ENCODE assay signal across 8 mouse cellular contexts in genomic region chr8:47351914-47352701, GRCm38 (mm10).
DNase-seq lines count a peak whose midpoint lies in the region; ATAC-seq and TF ChIP-seq lines count a peak whose summit lies in the region.

No protein-coding gene starts in this region.

- peak; percentile 82 for TF ChIP-seq POLR2A in embryonic fibroblast, embryonic 13.5 days (IDR thresholded peaks at IDR 0.05; ENCODE audit: low read depth, low read length)

- peak overlapping the region; percentile 50; the same call in 1 of the 2 replicates for H3K9ac ChIP-seq in ES-E14 (ENCODE audit: insufficient read depth, low read depth, low read length, poor library complexity, severe bottlenecking)
- H3K9ac ChIP-seq in heart, embryonic 16.5 days (ENCODE audit: low read length), result peak overlapping the region; percentile 54
- no peak overlapping the region for H3K9ac ChIP-seq in limb, embryonic 11.5 days (ENCODE audit: low read length)
- no peak overlapping the region for H3K9ac ChIP-seq in midbrain, embryonic 13.5 days (replicated peaks)

- H3K4me1 ChIP-seq in ES-E14 (ENCODE audit: control insufficient read depth in 2 of 2, insufficient read depth in 2 of 2, low read length in 2 of 2, poor library complexity in 1 of 2), result peaks cover 7 to 8% of the 10 kb centered on the region in 2 experiments; a peak in 2 of 4 replicates
- peaks cover 16% of the 10 kb centered on the region; the same call in 1 of the 2 replicates for H3K4me1 ChIP-seq in embryonic fibroblast, embryonic 13.5 days (ENCODE audit: control insufficient read depth, insufficient read depth, low read length)
- H3K4me1 ChIP-seq in heart, embryonic 16.5 days (ENCODE audit: control insufficient read depth, insufficient read depth, low read length), result peaks cover 22% of the 10 kb centered on the region
- H3K4me1 ChIP-seq in limb, embryonic 11.5 days (ENCODE audit: control insufficient read depth, insufficient read depth, low read length), result peaks cover 29% of the 10 kb centered on the region
- H3K4me1 ChIP-seq in midbrain, embryonic 13.5 days (replicated peaks), result peaks cover 29% of the 10 kb centered on the region

- no peak for DNase-seq in ES-E14 (ENCODE audit: low read depth, low spot score)
- peak; percentile 76 for DNase-seq in limb, embryonic 11.5 days (ENCODE audit: low spot score)
- DNase-seq in urinary bladder, postnatal 36 days (ENCODE audit: low spot score in 2 of 2), result peak; percentile 77 to 84
- DNase-seq in cerebellum, postnatal 14 days, result no peak
- DNase-seq in frontal cortex, adult 2 months (ENCODE audit: extremely low spot score in 1 of 2, low spot score in 1 of 2), result no peak

- H3K36me3 ChIP-seq in ES-E14 (ENCODE audit: control insufficient read depth, insufficient read depth, low read length, poor library complexity, severe bottlenecking), result no peaks in the 10 kb centered on the region
- no peaks in the 10 kb centered on the region for H3K36me3 ChIP-seq in heart, embryonic 16.5 days (ENCODE audit: control insufficient read depth, insufficient read depth)
- H3K36me3 ChIP-seq in limb, embryonic 11.5 days (ENCODE audit: control insufficient read depth, insufficient read depth, low read length), result no peaks in the 10 kb centered on the region
- no peaks in the 10 kb centered on the region for H3K36me3 ChIP-seq in midbrain, embryonic 13.5 days

- 22% methylated on average over 21 of the region's 21 CpGs for WGBS in heart, embryonic 16.5 days
- WGBS in limb, embryonic 11.5 days, result 4% methylated on average over 21 of the region's 21 CpGs
- WGBS in midbrain, embryonic 13.5 days, result 80% methylated on average over 21 of the region's 21 CpGs

- H3K4me3 ChIP-seq in ES-E14 (ENCODE audit: insufficient read depth in 1 of 2, low read depth in 1 of 2, low read length in 2 of 2, poor library complexity in 1 of 2, severe bottlenecking in 1 of 2), result no peak overlapping the region; a peak in 1 of 4 replicates
- peak overlapping the region; percentile 84 for H3K4me3 ChIP-seq in embryonic fibroblast, embryonic 13.5 days (ENCODE audit: insufficient read depth, low read length)
- peak overlapping the region; percentile 36 for H3K4me3 ChIP-seq in heart, embryonic 16.5 days (ENCODE audit: low read length)
- H3K4me3 ChIP-seq in limb, embryonic 11.5 days (ENCODE audit: low read depth, low read length), result no peak overlapping the region
- no peak overlapping the region for H3K4me3 ChIP-seq in midbrain, embryonic 13.5 days (replicated peaks)

- H3K9me3 ChIP-seq in ES-E14 (ENCODE audit: control insufficient read depth, insufficient read depth, low read depth, low read length), result no peaks in the 10 kb centered on the region
- no peaks in the 10 kb centered on the region for H3K9me3 ChIP-seq in heart, embryonic 16.5 days (replicated peaks; ENCODE audit: control insufficient read depth, low read length)
- H3K9me3 ChIP-seq in limb, embryonic 11.5 days (ENCODE audit: control insufficient read depth, low read length), result no peaks in the 10 kb centered on the region
- H3K9me3 ChIP-seq in midbrain, embryonic 13.5 days, result no peaks in the 10 kb centered on the region

- ATAC-seq in heart, embryonic 16.5 days (replicated peaks; ENCODE audit: extremely low read depth, insufficient read depth, low FRiP score), result peak; percentile 90
- peak; percentile 60 for ATAC-seq in limb, embryonic 11.5 days (ENCODE audit: insufficient number of reproducible peaks, low FRiP score, low TSS enrichment, low read depth)
- ATAC-seq in midbrain, embryonic 13.5 days, result no peak

- in situ Hi-C loops in ES-E14 (cut with MboI; ENCODE audit: low sequenced_read_pairs in 2 of 2, unreplicated experiment in 2 of 2), result no loop called here

- H3K4me2 ChIP-seq in heart, embryonic 16.5 days (ENCODE audit: low read depth, low read length), result peak overlapping the region; percentile 59
- H3K4me2 ChIP-seq in limb, embryonic 11.5 days (ENCODE audit: low read depth, severe bottlenecking), result peak overlapping the region; percentile 26; the same call in 1 of the 2 replicates
- H3K4me2 ChIP-seq in midbrain, embryonic 13.5 days (replicated peaks), result no peak overlapping the region

- no peaks in the 10 kb centered on the region; the same call in 1 of the 2 replicates for H3K27me3 ChIP-seq in heart, embryonic 16.5 days (ENCODE audit: control insufficient read depth, insufficient read depth, low read length)
- no peaks in the 10 kb centered on the region for H3K27me3 ChIP-seq in limb, embryonic 11.5 days (ENCODE audit: control insufficient read depth, insufficient read depth, low read length)
- H3K27me3 ChIP-seq in midbrain, embryonic 13.5 days, result no peaks in the 10 kb centered on the region

- no peak overlapping the region for H3K27ac ChIP-seq in ES-E14 (ENCODE audit: insufficient read depth, low read depth, low read length, poor library complexity, severe bottlenecking)
- peak overlapping the region; percentile 99 for H3K27ac ChIP-seq in embryonic fibroblast, embryonic 13.5 days (ENCODE audit: insufficient read depth, low read length)
- peak overlapping the region; percentile 74 for H3K27ac ChIP-seq in heart, embryonic 16.5 days (ENCODE audit: low read length)
- H3K27ac ChIP-seq in limb, embryonic 11.5 days (replicated peaks; ENCODE audit: low read depth, low read length), result peak overlapping the region; percentile 63
- H3K27ac ChIP-seq in midbrain, embryonic 13.5 days, result no peak overlapping the region

- no peak for TF ChIP-seq CTCF in embryonic fibroblast, embryonic 13.5 days (IDR thresholded peaks at IDR 0.05; ENCODE audit: borderline replicate concordance, insufficient read depth, low read length)

TF ChIP-seq in ES-E14, 5 proteins besides CTCF, POLR2A, EP300 and RAD21:
- TF ChIP-seq MAFK (IDR thresholded peaks at IDR 0.05; ENCODE audit: insufficient read depth, low read depth, low read length), result no peak
- TF ChIP-seq CHD2 (IDR thresholded peaks at IDR 0.05; ENCODE audit: low read depth, low read length), result no peak
- TF ChIP-seq ZC3H11A (IDR thresholded peaks at IDR 0.05; ENCODE audit: borderline replicate concordance, low read depth, low read length), result no peak
- no peak for TF ChIP-seq ZNF384 (IDR thresholded peaks at IDR 0.05; ENCODE audit: low read depth, low read length)
- no peak for TF ChIP-seq HCFC1 (IDR thresholded peaks at IDR 0.05; ENCODE audit: borderline replicate concordance, insufficient read depth, low read length)

Comparison
In these comparisons a context has a peak if more than half of its experiments do, and no peak if none do; other contexts are left out.
1. DNase-seq: peak in limb, embryonic 11.5 days (single experiment) and urinary bladder, postnatal 36 days (2 of 2); none in ES-E14 (single experiment), cerebellum, postnatal 14 days (0 of 2) and frontal cortex, adult 2 months (0 of 2).
2. H3K27ac ChIP-seq: peak in embryonic fibroblast, embryonic 13.5 days (single experiment), heart, embryonic 16.5 days (single experiment) and limb, embryonic 11.5 days (single experiment); none in ES-E14 (single experiment) and midbrain, embryonic 13.5 days (single experiment).
3. H3K4me3 ChIP-seq: peak in embryonic fibroblast, embryonic 13.5 days (single experiment) and heart, embryonic 16.5 days (single experiment); none in ES-E14 (0 of 2), limb, embryonic 11.5 days (single experiment) and midbrain, embryonic 13.5 days (single experiment).
4. H3K9ac ChIP-seq: peak in ES-E14 (single experiment) and heart, embryonic 16.5 days (single experiment); none in limb, embryonic 11.5 days (single experiment) and midbrain, embryonic 13.5 days (single experiment).